Mouse (Mus musculus) macrophage (primary cell): Measurements from ENCODE around the gene Arhgap21. TPM values are rescaled to one million over a fixed set of nuclear protein-coding genes. Genes with fewer than 3 reads are reported as not detected.
"Not testable (repeated sequence)": the region's sequence is repeated elsewhere in the genome, so short reads cannot be mapped to it uniquely, and the experiment has no call there.

Experiments used
- H3K27ac ChIP-seq: fragments of 350-480 bp; formaldehyde crosslinking; 2 replicates; pipeline ENCODE4 v1.9.0; 2021
- H3K36me3 ChIP-seq: fragments of 350-480 bp; formaldehyde crosslinking; 2 replicates; pipeline ENCODE4 v1.9.0; 2021; ENCODE audit errors: inconsistent target
- H3K4me3 ChIP-seq: fragments of 350-480 bp; formaldehyde crosslinking; 2 replicates; pipeline ENCODE4 v1.9.0; 2021; ENCODE audit errors: inconsistent target
- H3K79me2 ChIP-seq: fragments of 350-480 bp; formaldehyde crosslinking; 2 replicates; pipeline ENCODE4 v1.9.0; 2021; ENCODE audit errors: inconsistent target
- WGBS: methylation state at CpG from one replicate; pipeline ENCODE4 v1.1.7; 2026; ENCODE audit warnings: inconsistent platforms; ENCODE audit not compliant: missing documents; 5-methylcytosine and 5-hydroxymethylcytosine counted together
- polyA plus RNA-seq: library from polyadenylated mRNA; stranded (reverse); fragments of 250-400 nt; gene quantifications from 3 replicates; pipeline ENCODE4 v1.2.4, GENCODE M21; 2018; ENCODE audit warnings: inconsistent platforms

The Arhgap21 gene
- polyA plus RNA-seq, 1 experiment from 2014 or later: 22.5 TPM

DNA sequence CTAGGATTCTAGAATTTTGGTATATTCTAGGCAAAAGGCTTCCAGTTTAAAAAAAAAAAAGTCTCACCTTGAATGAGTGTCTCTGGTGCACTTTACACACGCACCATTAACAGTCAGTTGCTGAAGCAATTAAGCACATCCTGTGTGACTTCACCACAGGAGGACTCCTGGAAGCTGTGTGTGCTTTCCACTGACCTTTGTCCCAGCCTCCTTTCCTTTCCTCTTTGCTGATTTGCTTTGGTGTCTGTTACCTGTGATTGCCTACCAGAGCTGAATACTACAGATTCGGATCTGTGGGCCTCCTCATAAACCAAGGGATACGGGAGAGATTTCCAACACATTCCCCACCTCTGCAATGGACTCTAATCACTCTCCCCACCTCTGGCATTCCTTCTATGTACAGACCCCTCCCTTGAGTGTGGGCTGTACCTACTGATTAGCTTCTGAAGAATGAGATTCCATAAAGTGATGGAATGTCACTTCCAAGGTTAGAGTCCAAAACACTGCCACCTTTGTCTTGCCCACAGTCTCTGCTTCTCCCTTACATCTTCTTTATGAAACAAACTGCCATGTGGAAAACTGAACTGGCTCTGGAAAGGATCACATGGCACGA lies 32.0 kb downstream of the Arhgap21 start:
- WGBS: 97% methylated on average over 4 of the region's 4 CpGs
- H3K27ac ChIP-seq: no peak overlapping the region

DNA sequence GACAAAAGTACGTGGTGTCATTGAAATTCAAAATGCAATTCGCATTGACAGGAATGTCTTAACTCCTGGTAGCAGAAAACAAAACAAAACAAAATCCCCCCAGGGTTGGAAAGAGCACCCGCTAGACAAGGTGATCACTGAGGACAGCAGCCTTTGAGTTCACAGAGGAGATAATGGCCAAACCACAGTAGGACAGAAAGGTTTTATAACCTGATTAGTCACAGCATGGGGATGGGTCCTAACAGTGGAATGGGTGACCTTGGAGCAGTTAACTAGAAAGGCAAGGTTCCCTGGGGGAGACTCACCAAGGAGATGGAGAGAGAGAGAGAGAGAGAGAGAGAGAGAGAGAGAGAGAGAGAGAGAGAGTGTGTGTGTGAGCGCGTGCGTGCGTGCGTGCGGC lies 34.3 kb downstream of the Arhgap21 start:
- Histone ChIP-seq H3K27ac (no peak overlapping the region), H3K79me2 (peaks cover 99% of the 10 kb centered on the region), H3K4me3 (no peak overlapping the region), H3K36me3 (no peaks in the 10 kb centered on the region)
- 93% methylated on average over 6 of the region's 9 CpGs for WGBS

More for the DNA sequence above, 32.0 kb downstream of the Arhgap21 start:
- H3K79me2 ChIP-seq: peaks cover 100% of the 10 kb centered on the region
- no peak overlapping the region for H3K4me3 ChIP-seq
- no peaks in the 10 kb centered on the region for H3K36me3 ChIP-seq

- H3K36me3 ChIP-seq: no peaks in the 10 kb centered on the region
- no peak overlapping the region for H3K27ac ChIP-seq
- 81% methylated on average over 8 of the region's 8 CpGs for WGBS
- peaks cover 99% of the 10 kb centered on the region for H3K79me2 ChIP-seq
- H3K4me3 ChIP-seq: no peak overlapping the region
Observed at GRCm38 (mm10) chr2:20932748-20933313, 35.9 kb downstream of the Arhgap21 start.

GRCm38 (mm10) chr2:20931761-20932160 lies 36.9 kb downstream of the Arhgap21 start:
- H3K27ac ChIP-seq, H3K4me3 ChIP-seq, H3K36me3 ChIP-seq: not testable (repeated sequence)
- H3K79me2 ChIP-seq: peaks cover 99% of the 10 kb centered on the region
- WGBS: no CpG with 5 or more reads among the region's 4 CpGs

- peaks cover 94% of the 10 kb centered on the region for H3K79me2 ChIP-seq
- no peak overlapping the region for H3K4me3 ChIP-seq
- H3K36me3 ChIP-seq: no peaks in the 10 kb centered on the region
- no peak overlapping the region for H3K27ac ChIP-seq
Observed at GRCm38 (mm10) chr2:20928454-20928853, 40.2 kb downstream of the Arhgap21 start.

GRCm38 (mm10) chr2:20924938-20925337 lies 43.7 kb downstream of the Arhgap21 start:
- 100% methylated on average over 1 of the region's 1 CpGs for WGBS
- H3K36me3 ChIP-seq: no peaks in the 10 kb centered on the region
- H3K27ac ChIP-seq: no peak overlapping the region
- H3K79me2 ChIP-seq: peaks cover 87% of the 10 kb centered on the region
- no peak overlapping the region for H3K4me3 ChIP-seq

DNA sequence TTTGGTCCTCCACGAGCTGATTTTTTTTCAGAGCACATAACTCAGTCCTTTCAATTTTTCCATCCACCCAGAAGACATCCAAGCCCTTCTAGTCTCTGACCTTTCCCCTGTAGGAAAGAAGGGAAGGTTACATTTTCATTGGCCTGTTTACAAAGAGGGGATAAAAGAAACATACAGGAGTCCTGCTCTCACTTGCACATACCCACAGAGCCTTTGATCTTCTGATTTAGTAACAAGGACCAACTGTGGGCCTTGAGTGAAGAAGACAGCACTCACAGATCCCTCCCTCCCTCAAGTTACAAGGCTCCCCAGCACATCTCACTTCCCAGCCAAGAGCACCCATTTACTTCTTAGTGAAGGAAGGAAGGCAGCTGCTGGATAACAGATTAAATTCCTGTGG lies 46.3 kb downstream of the Arhgap21 start:
- no peak overlapping the region for H3K4me3 ChIP-seq
- no peak overlapping the region for H3K27ac ChIP-seq
- WGBS: 82% methylated on average over 1 of the region's 1 CpGs
- peaks cover 69% of the 10 kb centered on the region for H3K79me2 ChIP-seq
- H3K36me3 ChIP-seq: no peaks in the 10 kb centered on the region

GRCm38 (mm10) chr2:20921558-20921957 lies 47.1 kb downstream of the Arhgap21 start:
- Histone ChIP-seq H3K4me3 (no peak overlapping the region), H3K36me3 (no peaks in the 10 kb centered on the region), H3K27ac (no peak overlapping the region), H3K79me2 (peaks cover 60% of the 10 kb centered on the region; the same call in 1 of the 2 replicates)
- WGBS: 89% methylated on average over 2 of the region's 2 CpGs

- Histone ChIP-seq H3K27ac (no peak overlapping the region), H3K4me3 (no peak overlapping the region), H3K36me3 (no peaks in the 10 kb centered on the region), H3K79me2 (peaks cover 58% of the 10 kb centered on the region; the same call in 1 of the 2 replicates)
- 100% methylated on average over 1 of the region's 1 CpGs for WGBS
Observed at GRCm38 (mm10) chr2:20921021-20921420, 47.7 kb downstream of the Arhgap21 start.

- Histone ChIP-seq H3K36me3 (no peaks in the 10 kb centered on the region), H3K79me2 (peaks cover 16% of the 10 kb centered on the region; the same call in 1 of the 2 replicates), H3K27ac (no peak overlapping the region), H3K4me3 (no peak overlapping the region)
- WGBS: 94% methylated on average over 9 of the region's 10 CpGs
Observed at GRCm38 (mm10) chr2:20914531-20915320, 54.0 kb downstream of the Arhgap21 start.

- Histone ChIP-seq H3K36me3 (no peaks in the 10 kb centered on the region), H3K4me3 (no peak overlapping the region), H3K27ac (no peak overlapping the region), H3K79me2 (peaks cover 11% of the 10 kb centered on the region; the same call in 1 of the 2 replicates)
- 92% methylated on average over 1 of the region's 1 CpGs for WGBS
Observed at GRCm38 (mm10) chr2:20913019-20913415, 55.7 kb downstream of the Arhgap21 start.

DNA sequence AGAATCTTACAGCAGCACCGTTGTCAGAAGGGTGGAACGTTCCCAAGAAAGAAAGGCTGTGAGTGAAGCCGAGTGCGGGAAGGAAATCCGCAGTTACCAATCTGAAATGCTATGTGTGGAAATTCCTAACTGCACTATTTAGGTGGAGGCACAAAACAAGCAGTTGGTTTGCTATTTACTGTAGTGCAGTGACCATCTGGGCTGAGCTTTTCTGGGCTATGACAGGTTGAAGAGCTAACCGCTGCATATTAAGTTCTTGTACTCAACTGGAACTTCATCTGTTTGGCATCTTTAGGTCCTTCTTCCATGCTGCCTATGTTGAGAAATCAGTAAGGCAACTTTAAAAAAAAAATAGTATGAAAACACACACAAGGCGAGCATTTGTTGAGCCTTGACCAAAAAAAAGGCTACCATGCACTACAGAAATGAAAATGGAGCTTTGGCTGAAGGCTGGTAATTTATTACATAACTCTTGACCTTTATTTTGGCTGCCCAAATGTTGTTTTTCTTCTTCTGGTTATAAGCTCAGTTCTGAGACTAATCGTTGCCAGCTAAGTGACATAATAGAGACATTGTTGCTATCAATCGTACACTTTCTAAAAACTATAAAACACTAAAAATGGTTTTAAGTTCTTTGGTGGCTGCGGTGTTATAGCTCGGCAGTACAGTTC lies 56.2 kb downstream of the Arhgap21 start:
- Histone ChIP-seq H3K4me3 (no peak overlapping the region), H3K79me2 (peaks cover 11% of the 10 kb centered on the region; the same call in 1 of the 2 replicates), H3K36me3 (no peaks in the 10 kb centered on the region), H3K27ac (no peak overlapping the region)
- WGBS: 97% methylated on average over 11 of the region's 11 CpGs

DNA sequence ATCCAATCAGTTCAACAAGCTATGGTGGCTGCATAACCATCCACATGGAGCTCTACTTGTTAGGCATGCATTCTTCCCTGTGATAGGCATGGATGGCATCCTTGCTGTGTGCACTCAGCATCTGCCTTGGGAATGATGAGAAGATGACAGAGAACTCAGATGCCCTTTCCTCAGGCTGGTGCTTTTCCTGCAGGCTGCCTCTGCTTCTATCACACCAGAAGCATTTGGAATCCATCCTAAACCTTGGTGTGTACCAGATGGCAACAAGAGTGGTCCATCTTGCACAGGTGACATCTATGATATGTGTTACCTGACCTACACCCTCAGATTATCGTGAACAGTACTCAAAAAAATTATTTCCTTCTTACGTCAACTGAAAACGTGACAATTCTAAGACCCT lies 58.2 kb downstream of the Arhgap21 start:
- 90% methylated on average over 3 of the region's 3 CpGs for WGBS
- Histone ChIP-seq H3K79me2 (peaks cover 9% of the 10 kb centered on the region; the same call in 1 of the 2 replicates), H3K4me3 (no peak overlapping the region), H3K36me3 (no peaks in the 10 kb centered on the region), H3K27ac (no peak overlapping the region)

- no peak overlapping the region for H3K27ac ChIP-seq
- H3K79me2 ChIP-seq: peaks cover 7% of the 10 kb centered on the region; the same call in 1 of the 2 replicates
- WGBS: 85% methylated on average over 7 of the region's 7 CpGs
- H3K36me3 ChIP-seq: no peaks in the 10 kb centered on the region
- no peak overlapping the region for H3K4me3 ChIP-seq
Observed at GRCm38 (mm10) chr2:20909404-20909803, 59.3 kb downstream of the Arhgap21 start.
